Mouse (Mus musculus) left cerebral cortex, adult 8-10 months (tissue): ENCODE measurements around the gene Gatd1. TPM values are rescaled to one million over a fixed set of nuclear protein-coding genes. Genes with fewer than 3 reads are reported as not detected.

Experiments
- total RNA-seq, 4 experiments: library from RNA; stranded (reverse); gene quantifications; 2 replicates each; pipeline ENCODE4 v1.2.4; 2022

Gene Gatd1
- total RNA-seq, 4 experiments from 2014 or later = 40.6 to 48.1 (median 44.6) TPM

Other genes with a start within 250 kb of the Gatd1 start
- 10 to 100 TPM; 41.0 to 52.8 (median 44.8) TPM for gene Rnh1, start 241.3 kb downstream of the Gatd1 start, total RNA-seq
- gene Hras, start 220.1 kb downstream of the Gatd1 start, total RNA-seq = 100 to 1,000 TPM; 226 to 267 (median 258) TPM
- gene Lrrc56, start 220.0 kb downstream of the Gatd1 start, total RNA-seq = 1 to 10 TPM; 3.5 to 5.7 (median 5.3) TPM
- under 1 TPM in 2 of 4 experiments, not detected in 2; 0.17 to 0.25 TPM for gene Lmntd2, start 200.1 kb downstream of the Gatd1 start, total RNA-seq
- 1 to 10 TPM in 3 of 4 experiments, under 1 TPM in 1; 0.89 to 2.7 (median 2.4) TPM for gene Rassf7, start 198.3 kb downstream of the Gatd1 start, total RNA-seq
- gene Phrf1, start 185.4 kb downstream of the Gatd1 start, total RNA-seq = 10 to 100 TPM; 65.7 to 76.5 (median 68.5) TPM
- gene Irf7, start 147.7 kb downstream of the Gatd1 start, total RNA-seq = 1 to 10 TPM in 3 of 4 experiments, under 1 TPM in 1; 0.65 to 2.8 (median 1.7) TPM
- gene Cdhr5, start 137.3 kb downstream of the Gatd1 start, total RNA-seq = not detected
- gene Sct, start 135.0 kb downstream of the Gatd1 start, total RNA-seq = not detected
- under 1 TPM; 0.44 to 0.84 (median 0.50) TPM for gene Drd4, start 122.1 kb downstream of the Gatd1 start, total RNA-seq
- 10 to 100 TPM; 57.2 to 76.6 (median 68.2) TPM for gene Deaf1, start 86.4 kb downstream of the Gatd1 start, total RNA-seq
- gene Tmem80, start 86.4 kb downstream of the Gatd1 start, total RNA-seq = 10 to 100 TPM; 30.2 to 32.2 (median 30.6) TPM
- 1 to 10 TPM; 5.4 to 7.9 (median 6.4) TPM for gene Eps8l2, start 75.3 kb downstream of the Gatd1 start, total RNA-seq
- 100 to 1,000 TPM in 3 of 4 experiments, 10 to 100 TPM in 1; 99.3 to 109 (median 106) TPM for gene Taldo1, start 21.9 kb downstream of the Gatd1 start, total RNA-seq
- gene Cend1, start 15.4 kb upstream of the Gatd1 start, total RNA-seq = 100 to 1,000 TPM; 286 to 326 (median 299) TPM
- 100 to 1,000 TPM; 245 to 266 (median 253) TPM for gene Slc25a22, start 23.8 kb upstream of the Gatd1 start, total RNA-seq
- gene Pidd1, start 29.9 kb upstream of the Gatd1 start, total RNA-seq = 1 to 10 TPM in 3 of 4 experiments, under 1 TPM in 1; 0.88 to 2.5 (median 1.3) TPM
- gene Rplp2, start 33.2 kb upstream of the Gatd1 start, total RNA-seq = 100 to 1,000 TPM; 524 to 612 (median 563) TPM
- 10 to 100 TPM; 21.2 to 32.6 (median 27.2) TPM for gene Pnpla2, start 41.1 kb upstream of the Gatd1 start, total RNA-seq
- 1 to 10 TPM; 3.9 to 5.4 (median 4.4) TPM for gene Cracr2b, start 47.0 kb upstream of the Gatd1 start, total RNA-seq
- 10 to 100 TPM; 30.2 to 35.5 (median 33.4) TPM for gene Cd151, start 53.3 kb upstream of the Gatd1 start, total RNA-seq
- 10 to 100 TPM; 32.2 to 42.4 (median 33.2) TPM for gene Polr2l, start 61.0 kb upstream of the Gatd1 start, total RNA-seq
- gene Tspan4, start 61.1 kb upstream of the Gatd1 start, total RNA-seq = 10 to 100 TPM; 17.6 to 28.0 (median 23.9) TPM
- gene Chid1, start 125.7 kb upstream of the Gatd1 start, total RNA-seq = 10 to 100 TPM; 66.8 to 72.6 (median 69.2) TPM
- 100 to 1,000 TPM; 188 to 206 (median 202) TPM for gene Ap2a2, start 148.0 kb upstream of the Gatd1 start, total RNA-seq
- not detected for gene Muc6, start 241.2 kb upstream of the Gatd1 start, total RNA-seq